Mouse (Mus musculus) heart, adult 2 months (tissue): ENCODE data around the gene Olfr1449.

ENCODE experiments used
- CTCF ChIP-seq: fragments of 200-600 bp; IDR thresholded peaks from 2 replicates; pipeline ENCODE4 v1.8.1; 2022; ENCODE audit warnings: antibody characterized with exemption, mild to moderate bottlenecking, moderate library complexity
- EP300 ChIP-seq: fragments of 200-500 bp; IDR thresholded peaks from 2 replicates; pipeline ENCODE4 v1.6.1; 2011; ENCODE audit warnings: low read depth, low read length, control low read depth; ENCODE audit not compliant: insufficient read depth
- POLR2A ChIP-seq: fragments of 200-500 bp; IDR thresholded peaks from 2 replicates; pipeline ENCODE4 v1.6.1; 2011; ENCODE audit warnings: mild to moderate bottlenecking, low read depth, low read length, control low read depth; ENCODE audit not compliant: insufficient read depth

DNA sequence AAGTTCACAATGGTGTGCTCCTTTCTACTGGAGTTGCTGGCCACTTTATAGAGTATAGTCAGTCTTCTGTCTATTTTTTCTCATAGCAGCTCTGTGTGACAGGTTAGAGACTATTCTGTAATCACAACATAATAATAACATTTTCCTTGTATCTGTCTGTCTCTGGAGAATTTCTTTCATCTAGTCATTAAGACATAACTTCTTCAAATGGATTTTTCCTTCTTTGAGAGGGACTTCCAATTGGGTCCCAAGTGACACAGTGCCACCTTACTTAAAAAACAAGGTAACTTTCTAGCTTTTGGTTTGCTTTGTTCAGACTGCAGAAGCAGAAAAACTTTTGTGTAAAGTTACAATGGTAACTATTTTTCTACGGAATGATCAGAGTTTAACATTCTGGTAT is 19.3 kb downstream of the Olfr1449 start, which contains the start of gene Olfr1450:
- TF ChIP-seq POLR2A (no peak), CTCF (no peak), EP300 (no peak)
